Mouse (Mus musculus): ENCODE measurements at regions not wholly inside any gene's neighbourhood (a gene's known extent, or its start where the extent isn't known, plus 50 kb on each side); places are given as distances from the start of the nearest gene placed in this dataset.

DNA sequence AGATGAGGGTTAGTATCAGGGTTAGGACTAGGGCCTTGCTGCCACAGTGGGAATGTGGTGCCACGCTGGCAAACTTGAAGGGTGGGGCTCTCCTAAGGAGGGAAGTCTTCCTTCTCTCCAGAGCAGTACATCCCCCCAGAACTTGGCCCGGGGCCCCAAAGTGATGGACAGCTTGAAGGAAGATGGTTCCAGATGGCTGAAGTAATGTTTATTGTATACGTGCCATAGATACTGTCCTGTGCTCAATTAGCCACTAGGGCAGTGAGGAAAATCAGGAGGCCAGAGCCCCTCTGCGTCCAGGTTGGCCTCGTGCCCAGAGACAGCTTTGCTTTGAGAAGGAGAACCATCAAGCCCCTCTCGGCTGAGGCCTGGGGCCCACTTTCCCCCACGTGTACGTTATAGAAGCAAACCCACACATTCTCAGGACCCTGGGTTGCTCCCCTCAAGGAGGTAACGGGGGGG lies 239.0 kb upstream of the Rtl1 start:
- ATAC-seq (ENCODE audit: low FRiP score, low TSS enrichment) (peak; percentile 70; the same call in 1 of the 2 replicates), DNase-seq (ENCODE audit: low spot score) (peak; percentile 38)
- no peaks in the 10 kb centered on the region for H3K27me3 ChIP-seq (ENCODE audit: control insufficient read depth, insufficient read depth, low read length)
- H3K4me1 ChIP-seq (replicated peaks; ENCODE audit: control insufficient read depth, insufficient read depth), result no peaks in the 10 kb centered on the region
- H3K9me3 ChIP-seq (ENCODE audit: control insufficient read depth, low read length), result no peaks in the 10 kb centered on the region
- H3K36me3 ChIP-seq (ENCODE audit: control insufficient read depth, insufficient read depth, low read length), result no peaks in the 10 kb centered on the region
- TF ChIP-seq CTCF (IDR thresholded peaks at IDR 0.05; ENCODE audit: low read depth) (peak; percentile 61), EP300 (optimal IDR thresholded peaks at IDR 0.05) (no peak)
- H3K4me3 ChIP-seq (ENCODE audit: low read depth, low read length), result no peak overlapping the region
- no peak overlapping the region for H3K4me2 ChIP-seq (replicated peaks; ENCODE audit: low read depth)
- no peak overlapping the region for H3K9ac ChIP-seq (ENCODE audit: low read length)
- H3K27ac ChIP-seq (replicated peaks), result peak overlapping the region; percentile 81
- 27% methylated on average over 9 of the region's 9 CpGs for WGBS

DNA sequence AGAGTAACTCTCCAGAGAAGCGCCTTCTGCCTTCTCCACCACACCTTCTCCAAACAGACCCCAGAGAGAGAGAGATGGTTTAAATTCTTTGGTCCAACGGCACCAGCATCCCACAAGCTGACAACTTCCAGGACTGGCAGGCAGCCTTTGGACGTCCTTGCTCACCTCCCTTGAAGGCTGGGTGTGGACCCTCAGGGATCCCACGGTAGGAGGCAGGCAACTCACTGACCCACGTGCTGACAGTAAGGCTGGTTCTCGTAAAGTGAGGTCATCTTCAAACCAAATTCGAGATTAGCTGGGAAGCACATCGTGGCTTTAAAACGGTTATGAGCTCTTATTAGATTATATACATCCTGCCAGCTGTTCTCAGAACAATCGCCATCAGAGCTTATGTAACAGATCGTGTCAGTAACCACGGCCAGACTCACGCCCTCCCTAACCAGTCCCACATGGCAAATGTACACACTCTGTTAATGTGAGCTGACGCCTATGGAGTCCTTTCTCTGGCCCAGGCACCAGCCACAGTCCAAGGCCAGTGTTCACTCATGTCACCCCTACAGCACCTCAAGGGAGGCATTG lies 239.9 kb upstream of the Rtl1 start:
- Histone ChIP-seq H3K4me1 (replicated peaks; ENCODE audit: control insufficient read depth, insufficient read depth) (no peaks in the 10 kb centered on the region), H3K4me3 (ENCODE audit: low read depth, low read length) (no peak overlapping the region), H3K36me3 (ENCODE audit: control insufficient read depth, insufficient read depth, low read length) (no peaks in the 10 kb centered on the region), H3K9me3 (ENCODE audit: control insufficient read depth, low read length) (no peaks in the 10 kb centered on the region), H3K27ac (replicated peaks) (peak overlapping the region; percentile 81), H3K9ac (ENCODE audit: low read length) (no peak overlapping the region), H3K4me2 (replicated peaks; ENCODE audit: low read depth) (no peak overlapping the region), H3K27me3 (ENCODE audit: control insufficient read depth, insufficient read depth, low read length) (no peaks in the 10 kb centered on the region)
- DNase-seq (ENCODE audit: low spot score), result no peak
- 26% methylated on average over 14 of the region's 14 CpGs for WGBS
- TF ChIP-seq CTCF (IDR thresholded peaks at IDR 0.05; ENCODE audit: low read depth), result no peak
- TF ChIP-seq EP300 (optimal IDR thresholded peaks at IDR 0.05), result no peak
- ATAC-seq (ENCODE audit: low FRiP score, low TSS enrichment), result peak; percentile 44; the same call in 1 of the 2 replicates

DNA sequence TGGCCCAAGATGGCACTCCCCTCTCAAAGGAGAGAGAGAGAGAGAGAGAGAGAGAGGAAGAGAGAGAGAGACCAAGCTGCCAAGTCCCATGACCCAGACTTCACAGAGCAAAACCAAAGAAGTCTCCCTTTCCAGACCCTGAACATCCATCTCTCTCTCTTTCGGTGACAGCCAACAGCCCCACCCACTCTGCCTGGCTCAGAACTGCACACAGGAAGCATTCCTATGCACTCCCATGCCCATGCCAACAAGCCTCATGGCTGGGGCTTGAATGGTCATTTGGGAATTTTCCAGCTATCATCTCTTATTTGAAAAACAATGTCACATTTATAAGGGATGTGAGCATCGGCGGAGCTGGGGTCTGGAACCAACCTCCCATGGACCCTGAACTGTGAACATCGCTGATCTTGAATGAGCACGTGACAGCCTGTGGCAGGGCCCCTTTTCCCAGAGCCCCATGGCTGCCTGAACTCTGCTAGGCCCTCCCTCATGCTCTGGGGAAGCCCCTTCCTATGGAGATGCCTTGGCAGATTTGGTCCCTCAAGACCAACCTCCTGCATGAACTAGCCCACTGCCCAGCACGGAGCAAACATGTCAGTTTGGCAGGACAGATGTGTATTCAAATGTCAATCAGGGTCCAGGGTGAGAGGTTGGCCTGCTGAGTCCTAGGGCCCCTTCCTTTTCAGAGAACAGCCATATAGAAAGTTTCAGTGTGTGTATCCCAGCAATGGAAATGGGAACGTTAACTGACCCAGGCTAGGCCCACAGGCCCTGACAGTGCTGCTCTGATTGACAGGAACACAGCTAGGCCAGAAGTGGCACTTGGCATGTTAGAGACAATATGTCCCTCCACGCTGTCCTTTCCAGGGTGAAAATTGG lies 244.8 kb upstream of the Rtl1 start:
- no peak for TF ChIP-seq EP300 (optimal IDR thresholded peaks at IDR 0.05)
- TF ChIP-seq CTCF (IDR thresholded peaks at IDR 0.05; ENCODE audit: low read depth), result no peak
- H3K9ac ChIP-seq (ENCODE audit: low read length), result no peak overlapping the region
- DNase-seq (ENCODE audit: low spot score) (peak; percentile 11), ATAC-seq (ENCODE audit: low FRiP score, low TSS enrichment) (0 out of 2 replicates have a peak, but pooled peaks have one; percentile 27)
- no peaks in the 10 kb centered on the region for H3K4me1 ChIP-seq (replicated peaks; ENCODE audit: control insufficient read depth, insufficient read depth)
- peak overlapping the region; percentile 49; the same call in 1 of the 2 replicates for H3K27ac ChIP-seq (replicated peaks)
- WGBS, result 45% methylated on average over 8 of the region's 8 CpGs
- no peaks in the 10 kb centered on the region for H3K27me3 ChIP-seq (ENCODE audit: control insufficient read depth, insufficient read depth, low read length)
- no peaks in the 10 kb centered on the region for H3K9me3 ChIP-seq (ENCODE audit: control insufficient read depth, low read length)
- H3K4me3 ChIP-seq (ENCODE audit: low read depth, low read length), result no peak overlapping the region
- H3K36me3 ChIP-seq (ENCODE audit: control insufficient read depth, insufficient read depth, low read length), result no peaks in the 10 kb centered on the region
- no peak overlapping the region for H3K4me2 ChIP-seq (replicated peaks; ENCODE audit: low read depth)

DNA sequence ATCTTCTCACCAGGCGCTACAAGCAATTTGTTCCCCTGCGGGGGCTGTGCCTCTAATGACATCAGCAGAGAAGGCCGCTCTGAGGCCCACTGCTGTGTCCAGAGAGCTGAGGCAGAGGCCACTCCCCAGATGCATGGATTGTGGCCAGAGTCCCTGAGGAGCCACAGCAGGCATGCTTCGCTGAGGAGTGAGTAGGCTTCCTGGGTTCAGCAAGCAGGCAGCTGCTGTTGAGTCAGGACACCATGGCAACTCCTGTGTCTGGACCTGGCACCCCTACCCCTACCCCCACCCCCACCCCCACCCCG lies 245.4 kb upstream of the Rtl1 start:
- Histone ChIP-seq H3K36me3 (ENCODE audit: control insufficient read depth, insufficient read depth, low read length) (no peaks in the 10 kb centered on the region), H3K9me3 (ENCODE audit: control insufficient read depth, low read length) (no peaks in the 10 kb centered on the region), H3K9ac (ENCODE audit: low read length) (no peak overlapping the region), H3K27me3 (ENCODE audit: control insufficient read depth, insufficient read depth, low read length) (no peaks in the 10 kb centered on the region), H3K4me3 (ENCODE audit: low read depth, low read length) (no peak overlapping the region), H3K4me2 (replicated peaks; ENCODE audit: low read depth) (no peak overlapping the region), H3K27ac (replicated peaks) (peak overlapping the region; percentile 49; the same call in 1 of the 2 replicates), H3K4me1 (replicated peaks; ENCODE audit: control insufficient read depth, insufficient read depth) (no peaks in the 10 kb centered on the region)
- ATAC-seq (ENCODE audit: low FRiP score, low TSS enrichment) (no peak), DNase-seq (ENCODE audit: low spot score) (peak; percentile 18)
- WGBS, result 54% methylated on average over 5 of the region's 5 CpGs
- TF ChIP-seq EP300 (optimal IDR thresholded peaks at IDR 0.05) (no peak), CTCF (IDR thresholded peaks at IDR 0.05; ENCODE audit: low read depth) (no peak)

DNA sequence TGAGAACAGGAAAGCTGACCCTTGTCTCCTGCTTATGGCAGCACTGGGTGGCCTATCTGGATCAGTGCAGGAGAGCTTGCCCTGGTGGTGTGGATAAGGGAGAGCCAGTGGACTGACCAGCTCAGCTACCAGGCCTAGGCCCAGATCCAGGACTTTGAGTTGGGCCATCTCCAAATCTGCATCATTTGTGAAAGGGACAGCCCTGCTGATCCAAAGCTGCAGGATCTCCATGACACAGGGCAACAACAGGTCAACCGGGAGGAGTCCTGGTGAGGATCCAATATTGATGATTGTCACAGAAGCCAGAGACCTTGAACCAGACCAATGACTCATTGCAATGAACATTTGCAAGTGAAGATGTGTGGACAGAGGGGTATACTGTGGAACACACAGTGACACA lies 256.2 kb upstream of the Rtl1 start:
- H3K27me3 ChIP-seq (ENCODE audit: control insufficient read depth, insufficient read depth, low read length), result no peaks in the 10 kb centered on the region
- WGBS, result 85% methylated on average over 1 of the region's 1 CpGs
- no peak for DNase-seq (ENCODE audit: low spot score)

DNA sequence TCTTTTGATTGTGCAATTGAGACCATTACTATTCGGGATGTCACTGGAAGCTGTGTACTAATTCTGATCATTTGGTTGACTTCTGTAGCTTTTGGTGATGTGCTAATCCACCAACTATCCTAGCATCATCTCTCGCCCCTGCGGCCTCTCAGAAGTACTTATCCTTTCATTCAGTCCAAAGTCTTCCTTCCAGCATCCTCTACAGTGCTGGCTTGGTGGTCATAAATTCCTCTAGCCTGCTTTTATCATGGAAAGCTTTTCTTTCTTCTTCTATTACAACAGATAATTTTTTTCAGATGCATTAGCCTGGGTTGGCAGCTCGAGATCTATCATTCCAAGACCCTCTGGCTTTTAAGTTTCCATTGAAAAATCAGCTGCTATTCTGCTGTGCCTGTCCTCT lies 257.6 kb upstream of the Rtl1 start:
- ATAC-seq (ENCODE audit: low FRiP score, low TSS enrichment), result no peak
- H3K9me3 ChIP-seq (ENCODE audit: control insufficient read depth, low read length), result no peaks in the 10 kb centered on the region
- H3K27ac ChIP-seq (replicated peaks), result no peak overlapping the region
- TF ChIP-seq CTCF (IDR thresholded peaks at IDR 0.05; ENCODE audit: low read depth), result no peak
- no peaks in the 10 kb centered on the region for H3K27me3 ChIP-seq (ENCODE audit: control insufficient read depth, insufficient read depth, low read length)
- no peaks in the 10 kb centered on the region for H3K36me3 ChIP-seq (ENCODE audit: control insufficient read depth, insufficient read depth, low read length)
- DNase-seq (ENCODE audit: low spot score), result no peak
- no peak overlapping the region for H3K9ac ChIP-seq (ENCODE audit: low read length)
- no peak overlapping the region for H3K4me2 ChIP-seq (replicated peaks; ENCODE audit: low read depth)
- H3K4me1 ChIP-seq (replicated peaks; ENCODE audit: control insufficient read depth, insufficient read depth), result no peaks in the 10 kb centered on the region
- WGBS, result 60% methylated on average over 4 of the region's 4 CpGs
- H3K4me3 ChIP-seq (ENCODE audit: low read depth, low read length), result no peak overlapping the region

More for the DNA sequence above, 256.2 kb upstream of the Rtl1 start:
- H3K4me2 ChIP-seq (replicated peaks; ENCODE audit: low read depth), result no peak overlapping the region
- no peak for TF ChIP-seq EP300 (optimal IDR thresholded peaks at IDR 0.05)
- no peak for TF ChIP-seq CTCF (IDR thresholded peaks at IDR 0.05; ENCODE audit: low read depth)
- no peaks in the 10 kb centered on the region for H3K9me3 ChIP-seq (ENCODE audit: control insufficient read depth, low read length)
- H3K4me3 ChIP-seq (ENCODE audit: low read depth, low read length), result no peak overlapping the region
- H3K27ac ChIP-seq (replicated peaks), result no peak overlapping the region
- no peak overlapping the region for H3K9ac ChIP-seq (ENCODE audit: low read length)
- no peak for ATAC-seq (ENCODE audit: low FRiP score, low TSS enrichment)
- H3K4me1 ChIP-seq (replicated peaks; ENCODE audit: control insufficient read depth, insufficient read depth), result no peaks in the 10 kb centered on the region
- no peaks in the 10 kb centered on the region for H3K36me3 ChIP-seq (ENCODE audit: control insufficient read depth, insufficient read depth, low read length)

All from stomach, postnatal 0 days (tissue).